Mouse (Mus musculus) intestine, embryonic 15.5 days (tissue): ENCODE data around the gene Cadm1. TPM values are rescaled to one million over a fixed set of nuclear protein-coding genes. Genes with fewer than 3 reads are reported as not detected.

Source experiments
- ATAC-seq: fragments of 200-750 bp; cut with Nextera tagmentation; 2 replicates; pipeline ENCODE4 v1.8.0; 2017; ENCODE audit warnings: moderate TSS enrichment, moderate library complexity
- H3K27ac ChIP-seq: fragments of 300-500 bp; sonication (generic); 2 replicates; pipeline ENCODE4 v1.5.1; 2015; ENCODE audit warnings: mild to moderate bottlenecking, inconsistent platforms
- H3K27me3 ChIP-seq: fragments of 300-500 bp; sonication (generic); replicated peaks from 2 replicates; pipeline ENCODE4 v1.6.1; 2015; ENCODE audit warnings: inconsistent platforms
- H3K36me3 ChIP-seq: fragments of 300-500 bp; sonication (generic); 2 replicates; pipeline ENCODE4 v1.6.1; 2015; ENCODE audit warnings: inconsistent platforms
- H3K4me1 ChIP-seq: fragments of 300-500 bp; sonication (generic); replicated peaks from 2 replicates; pipeline ENCODE4 v1.6.1; 2015; ENCODE audit warnings: inconsistent platforms
- H3K4me2 ChIP-seq: fragments of 300-500 bp; sonication (generic); replicated peaks from 2 replicates; pipeline ENCODE4 v1.6.1; 2015; ENCODE audit warnings: mild to moderate bottlenecking, inconsistent platforms
- H3K4me3 ChIP-seq: fragments of 300-500 bp; sonication (generic); replicated peaks from 2 replicates; pipeline ENCODE4 v1.5.1; 2015; ENCODE audit warnings: inconsistent platforms
- H3K9ac ChIP-seq: fragments of 300-500 bp; sonication (generic); 2 replicates; pipeline ENCODE4 v1.6.1; 2015; ENCODE audit warnings: inconsistent platforms
- H3K9me3 ChIP-seq: fragments of 300-500 bp; sonication (generic); 2 replicates; pipeline ENCODE4 v1.6.1; 2016; ENCODE audit warnings: inconsistent platforms
- WGBS: fragments of 180-500 bp; shearing (Covaris S2); methylation state at CpG from one replicate; pipeline ENCODE4 v1.1.7; 2015; 5-methylcytosine and 5-hydroxymethylcytosine counted together
- polyA plus RNA-seq: library from polyadenylated mRNA; unstranded; fragments of >200 nt; fragmentation: Nextera tagmentation; extraction: Ambion mirVana; gene quantifications from 2 replicates; pipeline ENCODE4 v1.2.1, GENCODE M21; 2015

Gene Cadm1
- polyA plus RNA-seq: 43.9 and 45.7 TPM in 2 replicates

- peaks cover 13% of the 10 kb centered on the region for H3K4me1 ChIP-seq
- peak within 1 kb of the TSS; percentile 68 for H3K9ac ChIP-seq
- no peaks in the 10 kb centered on the region for H3K36me3 ChIP-seq
- no peaks in the 10 kb centered on the region for H3K9me3 ChIP-seq
- peaks cover 27% of the 10 kb centered on the region for H3K27me3 ChIP-seq
- ATAC-seq: peak; percentile 98
- WGBS: under 1% methylated on average over 71 of the region's 72 CpGs
- peak within 1 kb of the TSS; percentile 54 for H3K4me3 ChIP-seq
- peak within 1 kb of the TSS; percentile 76 for H3K27ac ChIP-seq
- H3K4me2 ChIP-seq: peak within 1 kb of the TSS; percentile 99
These were observed at the start of gene Cadm1 for GRCm38 (mm10) chr9:47529602-47530450. Cadm1 (plus strand) TSS chr9:47530173.

DNA sequence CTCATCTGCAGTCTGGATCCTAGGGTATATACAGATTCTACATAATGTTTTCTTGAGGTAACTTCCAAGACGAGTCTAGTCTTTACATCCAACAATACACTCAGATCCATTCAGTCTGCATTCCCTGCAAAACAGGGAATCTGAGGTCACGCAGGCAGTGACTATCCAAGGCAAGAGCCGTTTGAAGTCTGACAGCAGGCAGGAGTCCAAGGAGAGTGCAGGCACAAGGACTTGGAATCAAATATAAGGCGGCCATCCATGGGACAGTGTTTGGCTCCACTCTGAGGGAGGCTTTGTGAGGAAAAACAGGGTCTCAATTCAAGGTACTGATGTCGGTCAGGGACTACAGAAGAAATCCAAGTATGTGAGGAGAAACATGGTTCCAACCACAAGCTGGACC is 45.5 kb upstream of the Cadm1 start:
- Histone ChIP-seq H3K4me1 (no peaks in the 10 kb centered on the region), H3K4me3 (no peak overlapping the region), H3K27me3 (no peaks in the 10 kb centered on the region), H3K36me3 (no peaks in the 10 kb centered on the region), H3K9me3 (no peaks in the 10 kb centered on the region), H3K9ac (no peak overlapping the region), H3K4me2 (no peak overlapping the region), H3K27ac (no peak overlapping the region)
- ATAC-seq: no peak
- 84% methylated on average over 5 of the region's 5 CpGs for WGBS

GRCm38 (mm10) chr9:47485186-47485585 is 44.8 kb upstream of the Cadm1 start:
- H3K27ac ChIP-seq: no peak overlapping the region

DNA sequence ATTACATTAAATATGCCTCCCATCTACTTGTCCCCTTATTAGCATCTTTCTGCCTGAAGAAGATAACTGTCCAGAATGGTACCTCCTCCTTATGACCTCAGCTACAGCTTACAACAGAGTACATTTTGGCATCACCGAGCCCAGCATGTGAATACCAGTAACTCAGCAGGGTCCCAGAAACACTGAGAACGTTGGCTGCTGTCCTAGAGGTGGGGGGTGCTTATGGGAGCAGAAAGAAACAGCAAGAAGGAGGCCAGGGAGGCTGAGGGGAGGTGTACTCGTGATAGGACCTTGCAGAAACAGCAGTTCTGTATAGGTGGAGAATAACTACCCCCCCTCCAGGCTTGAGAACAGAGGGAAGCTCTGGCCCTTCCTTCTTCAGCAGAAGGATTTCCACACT is 30.2 kb upstream of the Cadm1 start:
- no peak overlapping the region for H3K4me2 ChIP-seq
- H3K27ac ChIP-seq: no peak overlapping the region
- no peak for ATAC-seq
- no peaks in the 10 kb centered on the region for H3K36me3 ChIP-seq
- no peaks in the 10 kb centered on the region for H3K9me3 ChIP-seq
- H3K4me3 ChIP-seq: no peak overlapping the region
- no peaks in the 10 kb centered on the region for H3K4me1 ChIP-seq
- H3K9ac ChIP-seq: no peak overlapping the region
- 40% methylated on average over 3 of the region's 3 CpGs for WGBS
- H3K27me3 ChIP-seq: no peaks in the 10 kb centered on the region

More at GRCm38 (mm10) chr9:47485186-47485585, 44.8 kb upstream of the Cadm1 start:
- whole genome bisulfite sequencing: 84% methylated on average over 4 of the region's 4 CpGs
- ATAC-seq: no peak
- H3K9me3 ChIP-seq: no peaks in the 10 kb centered on the region
- H3K36me3 ChIP-seq: no peaks in the 10 kb centered on the region
- H3K27me3 ChIP-seq: no peaks in the 10 kb centered on the region
- no peak overlapping the region for H3K4me2 ChIP-seq
- H3K9ac ChIP-seq: no peak overlapping the region
- H3K4me3 ChIP-seq: no peak overlapping the region
- H3K4me1 ChIP-seq: no peaks in the 10 kb centered on the region

DNA sequence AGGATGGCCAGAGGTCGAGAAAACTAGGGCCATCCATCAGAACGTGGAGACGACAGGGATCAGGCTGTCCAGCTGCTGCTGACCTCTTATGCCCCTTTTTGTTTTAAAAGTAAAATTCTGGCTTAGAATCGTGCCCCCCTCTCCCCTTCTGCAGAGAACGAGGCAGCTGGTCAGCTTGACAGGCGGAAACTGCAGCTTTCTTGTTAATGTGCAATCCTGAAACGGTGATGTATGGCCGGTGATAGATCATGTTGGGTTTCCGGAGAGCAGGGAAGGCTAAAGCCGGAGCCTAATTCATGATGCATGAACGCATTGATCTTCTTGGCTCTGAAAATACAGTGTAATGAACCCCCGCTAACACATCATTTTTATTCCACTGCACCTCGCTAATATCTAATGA is 24.0 kb upstream of the Cadm1 start:
- H3K9ac ChIP-seq: no peak overlapping the region
- no peaks in the 10 kb centered on the region for H3K9me3 ChIP-seq
- H3K4me3 ChIP-seq: no peak overlapping the region
- 32% methylated on average over 13 of the region's 13 CpGs for WGBS
- H3K4me1 ChIP-seq: no peaks in the 10 kb centered on the region
- H3K36me3 ChIP-seq: no peaks in the 10 kb centered on the region
- no peak overlapping the region for H3K27ac ChIP-seq
- no peaks in the 10 kb centered on the region for H3K27me3 ChIP-seq
- no peak overlapping the region for H3K4me2 ChIP-seq
- no peak for ATAC-seq

- ATAC-seq: no peak
- Histone ChIP-seq H3K9me3 (no peaks in the 10 kb centered on the region), H3K4me3 (no peak overlapping the region), H3K4me1 (no peaks in the 10 kb centered on the region), H3K9ac (no peak overlapping the region), H3K27me3 (no peaks in the 10 kb centered on the region), H3K4me2 (no peak overlapping the region), H3K27ac (no peak overlapping the region), H3K36me3 (no peaks in the 10 kb centered on the region)
- WGBS: 85% methylated on average over 17 of the region's 17 CpGs
These were observed 23.1 kb upstream of the Cadm1 start for GRCm38 (mm10) chr9:47506876-47507275.

GRCm38 (mm10) chr9:47508109-47508508 is 21.9 kb upstream of the Cadm1 start:
- ATAC-seq: no peak
- H3K36me3 ChIP-seq: no peaks in the 10 kb centered on the region
- no peak overlapping the region for H3K4me2 ChIP-seq
- no peak overlapping the region for H3K9ac ChIP-seq
- H3K4me1 ChIP-seq: no peaks in the 10 kb centered on the region
- no peak overlapping the region for H3K27ac ChIP-seq
- H3K9me3 ChIP-seq: no peaks in the 10 kb centered on the region
- 53% methylated on average over 3 of the region's 3 CpGs for WGBS
- H3K27me3 ChIP-seq: no peaks in the 10 kb centered on the region
- H3K4me3 ChIP-seq: no peak overlapping the region

DNA sequence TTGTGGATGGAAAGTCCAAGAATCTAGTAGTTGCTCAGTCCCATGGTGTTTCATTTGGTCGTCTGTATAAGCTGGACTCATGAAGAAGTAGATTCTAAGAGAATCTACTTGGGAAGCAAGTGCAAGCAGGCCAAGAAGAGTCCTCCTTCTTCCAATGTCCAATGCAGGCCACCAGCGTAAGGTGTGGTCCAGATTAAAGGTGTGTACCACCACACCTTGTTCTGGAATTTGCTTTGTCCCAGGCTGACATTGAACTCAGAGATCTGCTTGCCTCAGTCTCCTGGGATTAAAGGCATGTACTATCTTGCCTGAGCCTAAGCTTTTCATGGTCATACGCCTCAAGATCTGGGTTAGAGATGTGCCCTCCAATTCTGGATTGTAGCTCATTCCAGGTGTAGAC is 17.5 kb upstream of the Cadm1 start:
- Histone ChIP-seq H3K4me3 (no peak overlapping the region), H3K4me2 (no peak overlapping the region), H3K27ac (no peak overlapping the region), H3K36me3 (no peaks in the 10 kb centered on the region), H3K9me3 (no peaks in the 10 kb centered on the region), H3K9ac (no peak overlapping the region), H3K4me1 (no peaks in the 10 kb centered on the region), H3K27me3 (no peaks in the 10 kb centered on the region)
- no peak for ATAC-seq
- 96% methylated on average over 3 of the region's 3 CpGs for WGBS

DNA sequence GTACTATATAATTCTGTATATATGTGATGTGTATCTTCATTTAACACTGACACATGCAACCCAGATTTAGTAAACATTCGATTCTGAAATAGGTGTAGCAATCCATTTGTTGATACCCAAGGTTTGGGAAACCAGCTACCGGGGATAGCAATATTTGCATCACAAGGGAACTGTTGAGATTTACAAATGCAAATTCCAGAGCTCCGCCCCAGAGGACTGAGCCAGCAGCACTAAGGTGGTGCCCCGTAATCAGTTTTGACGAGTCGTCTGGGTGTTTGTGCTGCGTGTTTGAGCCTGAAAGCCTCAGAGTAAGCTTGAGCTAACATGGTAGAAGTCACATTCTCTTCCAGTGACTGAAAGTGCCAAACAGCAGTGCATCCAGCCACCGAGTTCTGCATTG is 15.7 kb upstream of the Cadm1 start:
- H3K4me1 ChIP-seq: no peaks in the 10 kb centered on the region
- ATAC-seq: no peak
- no peak overlapping the region for H3K9ac ChIP-seq
- H3K27ac ChIP-seq: no peak overlapping the region
- H3K27me3 ChIP-seq: no peaks in the 10 kb centered on the region
- no peaks in the 10 kb centered on the region for H3K9me3 ChIP-seq
- H3K36me3 ChIP-seq: no peaks in the 10 kb centered on the region
- no peak overlapping the region for H3K4me2 ChIP-seq
- WGBS: 25% methylated on average over 8 of the region's 8 CpGs
- H3K4me3 ChIP-seq: no peak overlapping the region

GRCm38 (mm10) chr9:47516238-47516637 is 13.7 kb upstream of the Cadm1 start:
- WGBS: 55% methylated on average over 4 of the region's 4 CpGs
- H3K27ac ChIP-seq: no peak overlapping the region

DNA sequence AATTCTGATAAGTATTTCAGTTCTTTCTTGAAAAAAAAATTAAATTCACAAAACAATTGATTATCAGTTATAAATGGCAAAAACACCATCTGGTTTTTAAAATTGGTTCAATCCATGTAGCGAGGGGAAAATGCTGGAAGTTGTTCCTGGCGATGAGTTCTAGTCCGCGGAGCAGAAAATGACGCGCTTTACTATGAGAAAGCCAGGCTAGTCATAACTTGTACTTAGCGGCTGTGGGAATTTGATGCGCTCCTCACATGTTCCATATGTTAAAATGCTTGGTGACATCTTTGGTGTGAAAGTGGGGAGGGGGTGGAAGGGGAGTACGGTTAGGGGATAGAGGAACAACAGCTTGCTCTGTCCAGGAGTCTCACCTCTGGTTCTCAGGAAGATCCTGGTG is 2.7 kb upstream of the Cadm1 start:
- Histone ChIP-seq H3K9me3 (no peaks in the 10 kb centered on the region), H3K4me2 (no peak overlapping the region), H3K36me3 (no peaks in the 10 kb centered on the region), H3K27ac (no peak overlapping the region), H3K4me1 (peaks cover 13% of the 10 kb centered on the region), H3K9ac (no peak overlapping the region), H3K4me3 (no peak overlapping the region), H3K27me3 (peaks cover 18% of the 10 kb centered on the region; the same call in 1 of the 2 replicates)
- 95% methylated on average over 9 of the region's 9 CpGs for whole genome bisulfite sequencing
- ATAC-seq: no peak

More at GRCm38 (mm10) chr9:47516238-47516637, 13.7 kb upstream of the Cadm1 start:
- Histone ChIP-seq H3K9me3 (no peaks in the 10 kb centered on the region), H3K9ac (no peak overlapping the region), H3K4me1 (no peaks in the 10 kb centered on the region), H3K4me3 (no peak overlapping the region), H3K27me3 (no peaks in the 10 kb centered on the region), H3K36me3 (no peaks in the 10 kb centered on the region), H3K4me2 (no peak overlapping the region)
- ATAC-seq: no peak

- Histone ChIP-seq H3K9ac (no peak overlapping the region), H3K4me2 (no peak overlapping the region), H3K36me3 (no peaks in the 10 kb centered on the region), H3K4me3 (no peak overlapping the region), H3K9me3 (no peaks in the 10 kb centered on the region), H3K4me1 (peaks cover 13% of the 10 kb centered on the region), H3K27me3 (peaks cover 18% of the 10 kb centered on the region; the same call in 1 of the 2 replicates), H3K27ac (no peak overlapping the region)
- ATAC-seq: no peak
- 86% methylated on average over 5 of the region's 5 CpGs for whole genome bisulfite sequencing
These were observed 2.2 kb upstream of the Cadm1 start for GRCm38 (mm10) chr9:47527741-47528140.

GRCm38 (mm10) chr9:47529182-47529581 is 791 bp upstream of the Cadm1 start:
- no peak overlapping the region for H3K9ac ChIP-seq
- ATAC-seq: no peak
- H3K4me1 ChIP-seq: peaks cover 13% of the 10 kb centered on the region
- H3K27me3 ChIP-seq: peaks cover 27% of the 10 kb centered on the region
- peak overlapping the region; percentile 54 for H3K4me3 ChIP-seq
- WGBS: 8% methylated on average over 11 of the region's 11 CpGs
- no peaks in the 10 kb centered on the region for H3K36me3 ChIP-seq
- peak overlapping the region; percentile 99 for H3K4me2 ChIP-seq
- no peaks in the 10 kb centered on the region for H3K9me3 ChIP-seq
- H3K27ac ChIP-seq: no peak overlapping the region
